Mouse (Mus musculus) heart, embryonic 11.5 days (tissue): ENCODE measurements around the gene Palld. TPM values are rescaled to one million over a fixed set of nuclear protein-coding genes. Genes with fewer than 3 reads are reported as not detected.

Experiments
- ATAC-seq: fragments of 200-750 bp; cut with Nextera tagmentation; replicated peaks from 2 replicates; pipeline ENCODE4 v1.8.0; 2017; ENCODE audit warnings: moderate library complexity; ENCODE audit not compliant: insufficient number of reproducible peaks, low FRiP score, low TSS enrichment
- H3K27ac ChIP-seq: fragments of 300-500 bp; sonication (generic); 2 replicates; pipeline ENCODE4 v1.5.1; 2014; ENCODE audit warnings: mild to moderate bottlenecking, low read depth, low read length
- H3K27me3 ChIP-seq: fragments of 300-500 bp; sonication (generic); 2 replicates; pipeline ENCODE4 v1.6.1; 2014; ENCODE audit warnings: mild to moderate bottlenecking, low read length, mixed read lengths; ENCODE audit not compliant: control insufficient read depth, insufficient read depth
- H3K36me3 ChIP-seq: fragments of 300-500 bp; sonication (generic); 2 replicates; pipeline ENCODE4 v1.6.1; 2014; ENCODE audit warnings: mild to moderate bottlenecking, low read length, moderate library complexity, mixed read lengths; ENCODE audit not compliant: control insufficient read depth, insufficient read depth
- H3K4me1 ChIP-seq: fragments of 300-500 bp; sonication (generic); 2 replicates; pipeline ENCODE4 v1.6.1; 2014; ENCODE audit warnings: low read length; ENCODE audit not compliant: control insufficient read depth, insufficient read depth
- H3K4me2 ChIP-seq: fragments of 300-500 bp; sonication (generic); 2 replicates; pipeline ENCODE4 v1.6.1; 2014; ENCODE audit warnings: mild to moderate bottlenecking, moderate library complexity
- H3K4me3 ChIP-seq: fragments of 300-500 bp; sonication (generic); 2 replicates; pipeline ENCODE4 v1.5.1; 2014; ENCODE audit warnings: low read depth, low read length
- H3K9ac ChIP-seq: fragments of 300-500 bp; sonication (generic); 2 replicates; pipeline ENCODE4 v1.6.1; 2014; ENCODE audit warnings: mild to moderate bottlenecking, low read depth, low read length, moderate library complexity
- H3K9me3 ChIP-seq: fragments of 300-500 bp; sonication (generic); replicated peaks from 2 replicates; pipeline ENCODE4 v1.6.1; 2016; ENCODE audit warnings: low read length; ENCODE audit not compliant: control insufficient read depth
- WGBS: fragments of 180-500 bp; shearing (Covaris S2); extraction: QIAGEN DNeasy Blood & Tissue Kit; methylation state at CpG from one replicate; pipeline ENCODE4 v1.1.7; 2014; ENCODE audit not compliant: insufficient replicate concordance; 5-methylcytosine and 5-hydroxymethylcytosine counted together
- polyA plus RNA-seq: library from polyadenylated mRNA; unstranded; fragments of >200 nt; fragmentation: Nextera tagmentation; extraction: Ambion mirVana; gene quantifications from 2 replicates; pipeline ENCODE4 v1.2.1, GENCODE M21; 2014

Palld gene
- polyA plus RNA-seq, 1 experiment from 2014 or later: 157 TPM

GRCm38 (mm10) chr8:61570637-61571036 is 331.9 kb downstream of the Palld start:
- H3K4me2 ChIP-seq: no peak overlapping the region
- peaks cover 34% of the 10 kb centered on the region for H3K4me1 ChIP-seq
- no peaks in the 10 kb centered on the region for H3K36me3 ChIP-seq
- no peaks in the 10 kb centered on the region for H3K27me3 ChIP-seq
- no peak overlapping the region for H3K4me3 ChIP-seq
- no peak overlapping the region for H3K9ac ChIP-seq
- 79% methylated on average over 2 of the region's 2 CpGs for WGBS
- ATAC-seq: no peak
- no peak overlapping the region for H3K27ac ChIP-seq
- H3K9me3 ChIP-seq: no peaks in the 10 kb centered on the region

GRCm38 (mm10) chr8:61569721-61570120 is 332.8 kb downstream of the Palld start:
- WGBS: 68% methylated on average over 4 of the region's 4 CpGs
- no peak overlapping the region for H3K27ac ChIP-seq

DNA sequence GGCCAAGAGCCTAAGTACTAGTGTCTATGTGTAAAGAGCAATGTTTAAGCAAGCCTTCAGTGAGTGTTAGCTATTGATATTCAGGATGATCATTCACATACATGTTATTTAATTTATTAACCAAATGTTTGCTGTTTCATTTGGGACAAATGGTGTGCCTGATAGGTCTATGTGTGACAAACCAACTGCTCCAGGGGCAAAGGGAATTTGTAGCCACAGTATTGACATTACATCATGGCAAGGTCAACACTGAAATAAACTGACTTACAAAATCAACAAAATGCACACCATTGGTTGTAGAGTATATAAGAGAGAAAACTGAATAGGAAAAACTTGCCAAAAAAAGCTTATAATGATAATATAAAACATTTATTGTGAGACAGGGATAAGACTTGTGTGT is 333.3 kb downstream of the Palld start:
- H3K27ac ChIP-seq: no peak overlapping the region
- H3K36me3 ChIP-seq: no peaks in the 10 kb centered on the region
- H3K9me3 ChIP-seq: no peaks in the 10 kb centered on the region
- H3K4me1 ChIP-seq: peaks cover 20% of the 10 kb centered on the region
- ATAC-seq: no peak
- H3K4me3 ChIP-seq: no peak overlapping the region
- H3K9ac ChIP-seq: no peak overlapping the region
- no peak overlapping the region for H3K4me2 ChIP-seq
- H3K27me3 ChIP-seq: no peaks in the 10 kb centered on the region

More at GRCm38 (mm10) chr8:61569721-61570120, 332.8 kb downstream of the Palld start:
- ATAC-seq: no peak
- no peak overlapping the region for H3K4me2 ChIP-seq
- peaks cover 25% of the 10 kb centered on the region for H3K4me1 ChIP-seq
- no peak overlapping the region for H3K4me3 ChIP-seq
- H3K27me3 ChIP-seq: no peaks in the 10 kb centered on the region
- H3K36me3 ChIP-seq: no peaks in the 10 kb centered on the region
- H3K9me3 ChIP-seq: no peaks in the 10 kb centered on the region
- no peak overlapping the region for H3K9ac ChIP-seq

- no peaks in the 10 kb centered on the region for H3K27me3 ChIP-seq
- no peaks in the 10 kb centered on the region for H3K36me3 ChIP-seq
- ATAC-seq: no peak
- H3K4me2 ChIP-seq: no peak overlapping the region
- H3K4me1 ChIP-seq: peaks cover 15% of the 10 kb centered on the region
- H3K27ac ChIP-seq: no peak overlapping the region
- no peak overlapping the region for H3K4me3 ChIP-seq
- H3K9me3 ChIP-seq: no peaks in the 10 kb centered on the region
- WGBS: 68% methylated on average over 4 of the region's 4 CpGs
- H3K9ac ChIP-seq: no peak overlapping the region
Measured at GRCm38 (mm10) chr8:61563378-61563777, 339.1 kb downstream of the Palld start.

- Histone ChIP-seq H3K4me2 (no peak overlapping the region), H3K4me3 (no peak overlapping the region), H3K27ac (no peak overlapping the region), H3K9me3 (no peaks in the 10 kb centered on the region), H3K9ac (no peak overlapping the region), H3K36me3 (no peaks in the 10 kb centered on the region), H3K27me3 (no peaks in the 10 kb centered on the region), H3K4me1 (peaks cover 17% of the 10 kb centered on the region)
- WGBS: 88% methylated on average over 4 of the region's 4 CpGs
- ATAC-seq: no peak
Measured at GRCm38 (mm10) chr8:61562626-61563025, 339.9 kb downstream of the Palld start.

DNA sequence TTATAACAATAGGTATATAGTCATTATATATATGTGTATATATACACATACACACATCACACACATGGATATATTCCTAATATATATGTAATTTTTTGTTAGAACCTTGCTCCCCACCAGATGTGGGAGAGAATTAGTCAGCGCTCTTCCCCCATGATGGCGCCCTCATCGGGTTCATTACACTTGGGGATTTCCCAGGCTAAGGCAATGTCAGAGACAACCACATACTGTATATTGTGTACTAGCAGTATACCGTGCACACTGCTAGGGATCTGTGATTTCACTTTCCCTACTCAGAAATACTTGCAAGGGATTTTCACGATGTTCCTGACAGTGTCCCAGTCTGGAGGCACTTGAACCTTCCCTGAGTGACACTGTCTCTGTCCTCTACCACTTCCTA is 341.3 kb downstream of the Palld start:
- Histone ChIP-seq H3K4me2 (no peak overlapping the region), H3K36me3 (no peaks in the 10 kb centered on the region), H3K9ac (no peak overlapping the region), H3K4me1 (peaks cover 20% of the 10 kb centered on the region), H3K27ac (no peak overlapping the region), H3K27me3 (no peaks in the 10 kb centered on the region), H3K9me3 (no peaks in the 10 kb centered on the region), H3K4me3 (no peak overlapping the region)
- ATAC-seq: no peak
- 93% methylated on average over 5 of the region's 5 CpGs for WGBS

DNA sequence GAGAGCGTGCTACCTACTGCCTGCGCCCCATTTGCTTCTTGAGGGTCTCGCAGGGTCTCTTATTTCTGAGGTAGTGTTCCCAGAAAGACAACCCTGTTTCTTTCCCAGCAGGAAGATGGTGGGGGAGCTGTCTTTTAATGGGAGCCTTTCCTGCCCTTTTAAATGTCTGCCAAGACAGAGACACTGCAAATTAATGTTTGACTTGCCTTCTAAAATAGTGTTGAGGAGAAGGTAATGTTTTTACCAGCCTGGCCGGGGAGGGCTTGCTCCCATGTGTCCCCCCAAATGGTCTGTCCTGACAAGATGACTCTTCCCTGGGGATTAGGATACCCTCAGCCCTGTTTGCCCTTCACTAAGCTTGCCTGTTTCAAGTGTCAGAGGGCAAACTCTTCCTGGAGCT is 342.5 kb downstream of the Palld start:
- Histone ChIP-seq H3K9ac (no peak overlapping the region), H3K36me3 (no peaks in the 10 kb centered on the region), H3K4me1 (peaks cover 25% of the 10 kb centered on the region), H3K27ac (0 out of 2 replicates have a peak overlapping the region, but pooled peaks have one; percentile 42), H3K27me3 (no peaks in the 10 kb centered on the region), H3K9me3 (no peaks in the 10 kb centered on the region), H3K4me3 (no peak overlapping the region), H3K4me2 (no peak overlapping the region)
- no peak for ATAC-seq
- 81% methylated on average over 4 of the region's 4 CpGs for WGBS

DNA sequence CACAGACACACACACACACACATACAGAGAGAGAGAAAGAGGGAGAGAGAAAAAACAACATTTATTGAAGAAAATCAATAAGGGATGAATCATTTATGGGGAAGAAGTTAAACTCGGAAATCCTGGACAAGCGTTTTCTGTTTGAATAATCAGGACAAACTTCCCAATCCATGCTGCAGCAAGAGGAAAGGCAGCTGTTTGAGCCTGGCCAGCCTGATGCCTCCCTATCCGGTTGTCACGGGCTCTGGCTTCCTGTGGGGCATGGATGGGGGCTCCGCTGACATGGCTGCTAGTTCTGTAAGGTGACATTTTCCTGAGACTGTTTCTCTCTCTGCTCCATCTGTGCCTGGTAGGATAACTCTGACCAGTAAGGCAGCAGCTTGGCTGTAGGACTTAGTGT is 343.0 kb downstream of the Palld start:
- peaks cover 25% of the 10 kb centered on the region for H3K4me1 ChIP-seq
- 51% methylated on average over 5 of the region's 5 CpGs for WGBS

GRCm38 (mm10) chr8:61558051-61558846 is 344.2 kb downstream of the Palld start:
- Histone ChIP-seq H3K36me3 (no peaks in the 10 kb centered on the region), H3K4me2 (no peak overlapping the region), H3K4me3 (no peak overlapping the region), H3K9ac (no peak overlapping the region), H3K27me3 (no peaks in the 10 kb centered on the region), H3K4me1 (peaks cover 25% of the 10 kb centered on the region), H3K9me3 (no peaks in the 10 kb centered on the region), H3K27ac (no peak overlapping the region)
- no peak for ATAC-seq
- 75% methylated on average over 12 of the region's 12 CpGs for WGBS

More for the DNA sequence above, 343.0 kb downstream of the Palld start:
- H3K4me2 ChIP-seq: no peak overlapping the region
- H3K36me3 ChIP-seq: no peaks in the 10 kb centered on the region
- no peak overlapping the region for H3K9ac ChIP-seq
- no peaks in the 10 kb centered on the region for H3K27me3 ChIP-seq
- H3K9me3 ChIP-seq: no peaks in the 10 kb centered on the region
- ATAC-seq: no peak
- H3K4me3 ChIP-seq: no peak overlapping the region
- 0 out of 2 replicates have a peak overlapping the region, but pooled peaks have one; percentile 42 for H3K27ac ChIP-seq
